Mouse (Mus musculus): ENCODE measurements around the gene Ceacam20. TPM values are rescaled to one million over a fixed set of nuclear protein-coding genes. Genes with fewer than 3 reads are reported as not detected.
"Not testable (repeated sequence)": the region's sequence is repeated elsewhere in the genome, so short reads cannot be mapped to it uniquely, and the experiment has no call there.

Ceacam20 gene
- polyA plus RNA-seq (2015; fragmentation: Nextera tagmentation; extraction: Ambion mirVana): not detected in 2 replicates

GRCm38 (mm10) chr7:19964985-19965579, at the start of gene Ceacam20:
Ceacam20 (plus strand) TSS chr7:19965412.
- no peaks in the 10 kb centered on the region for H3K36me3 ChIP-seq
- no peak within 1 kb of the TSS for H3K4me2 ChIP-seq
- H3K4me1 ChIP-seq: no peaks in the 10 kb centered on the region
- no peak within 1 kb of the TSS for H3K4me3 ChIP-seq
- 64% methylated on average over 7 of the region's 7 CpGs for WGBS
- H3K9ac ChIP-seq: no peak within 1 kb of the TSS
- ATAC-seq (ENCODE audit: extremely low read depth, insufficient number of reproducible peaks, low FRiP score, low TSS enrichment): no peak
- H3K27me3 ChIP-seq (replicated peaks): no peaks in the 10 kb centered on the region
- peaks cover 10% of the 10 kb centered on the region; the same call in 1 of the 2 replicates for H3K9me3 ChIP-seq
- no peak within 1 kb of the TSS for H3K27ac ChIP-seq (replicated peaks)

- peaks cover 36% of the 10 kb centered on the region for H3K36me3 ChIP-seq
- 26% methylated on average over 4 of the region's 4 CpGs for WGBS
- no peak for ATAC-seq (ENCODE audit: extremely low read depth, insufficient number of reproducible peaks, low FRiP score, low TSS enrichment)
- peaks cover 22% of the 10 kb centered on the region for H3K4me1 ChIP-seq
- H3K4me2 ChIP-seq: peak overlapping the region; percentile 74
- no peaks in the 10 kb centered on the region for H3K9me3 ChIP-seq
- H3K27me3 ChIP-seq (replicated peaks): peaks cover 3% of the 10 kb centered on the region; the same call in 1 of the 2 replicates
- peak overlapping the region; percentile 88 for H3K9ac ChIP-seq
- H3K27ac ChIP-seq (replicated peaks): peak overlapping the region; percentile 91
- H3K4me3 ChIP-seq: peak overlapping the region; percentile 70
Observed at GRCm38 (mm10) chr7:19920166-19920505, 45.1 kb upstream of the Ceacam20 start.

DNA sequence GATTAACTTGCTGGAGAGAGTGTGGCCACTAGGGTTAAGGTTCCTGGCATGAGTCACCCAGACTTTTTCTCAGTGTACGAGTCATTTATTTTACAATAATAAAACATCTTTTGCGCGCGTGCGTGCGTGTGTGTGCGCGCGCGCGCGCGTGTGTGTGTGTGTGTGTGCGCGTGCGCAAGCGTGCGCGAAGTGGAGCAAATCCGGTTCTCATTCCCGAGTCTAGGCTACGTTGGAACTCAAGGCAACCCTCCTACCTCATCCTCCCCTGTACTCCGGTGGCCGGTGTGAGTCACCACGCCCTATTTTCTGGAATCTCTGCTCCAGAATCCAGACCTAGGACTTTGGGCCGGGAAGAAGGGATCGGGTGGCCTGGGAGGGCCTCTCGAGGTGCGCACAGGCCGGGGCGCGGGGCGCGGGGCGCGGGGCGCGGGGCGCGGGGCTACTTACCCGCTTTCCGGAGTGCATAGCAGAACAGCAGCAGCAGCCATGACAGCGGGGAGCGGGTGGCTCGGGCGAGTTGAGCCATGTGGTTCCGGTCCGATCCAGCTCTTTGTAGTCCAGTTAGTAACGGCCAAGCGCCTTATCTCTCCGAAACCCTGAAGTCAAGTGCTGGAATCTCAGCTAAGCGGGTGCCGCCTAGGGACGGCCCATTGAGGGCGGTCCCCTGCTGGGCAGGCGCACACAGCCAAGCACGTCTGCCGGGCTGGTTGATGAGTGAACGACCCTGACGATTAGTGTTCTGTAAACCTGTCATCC, 44.5 kb upstream of the Ceacam20 start, which contains the start of gene Pvr:
Gene Pvr (minus strand): TSS at position 655 of the 756 bp plus-strand sequence.
- whole genome bisulfite sequencing: under 1% methylated on average over 60 of the region's 60 CpGs
- Histone ChIP-seq H3K9me3 (no peaks in the 10 kb centered on the region), H3K4me3 (peak within 1 kb of the TSS; percentile 70), H3K36me3 (peaks cover 31% of the 10 kb centered on the region), H3K27me3 (replicated peaks) (peaks cover 3% of the 10 kb centered on the region; the same call in 1 of the 2 replicates), H3K9ac (peak within 1 kb of the TSS; percentile 88), H3K4me1 (peaks cover 27% of the 10 kb centered on the region), H3K4me2 (peak within 1 kb of the TSS; percentile 74), H3K27ac (replicated peaks) (peak within 1 kb of the TSS; percentile 91)
- peak; percentile 75 for ATAC-seq (ENCODE audit: extremely low read depth, insufficient number of reproducible peaks, low FRiP score, low TSS enrichment)

GRCm38 (mm10) chr7:19923354-19923753, 41.9 kb upstream of the Ceacam20 start:
- Histone ChIP-seq H3K36me3 (peaks cover 4% of the 10 kb centered on the region), H3K27me3 (replicated peaks) (peaks cover 3% of the 10 kb centered on the region; the same call in 1 of the 2 replicates), H3K27ac (replicated peaks) (no peak overlapping the region), H3K4me3 (no peak overlapping the region), H3K9ac (no peak overlapping the region), H3K4me1 (peaks cover 27% of the 10 kb centered on the region), H3K9me3 (no peaks in the 10 kb centered on the region), H3K4me2 (no peak overlapping the region)
- ATAC-seq (ENCODE audit: extremely low read depth, insufficient number of reproducible peaks, low FRiP score, low TSS enrichment): no peak
- WGBS: 45% methylated on average over 2 of the region's 2 CpGs

GRCm38 (mm10) chr7:19923797-19924196, 41.4 kb upstream of the Ceacam20 start:
- Histone ChIP-seq H3K36me3 (no peaks in the 10 kb centered on the region), H3K4me1 (peaks cover 27% of the 10 kb centered on the region), H3K27me3 (replicated peaks) (peaks cover 3% of the 10 kb centered on the region; the same call in 1 of the 2 replicates), H3K27ac (replicated peaks) (no peak overlapping the region), H3K4me3 (no peak overlapping the region), H3K4me2 (peak overlapping the region; percentile 48), H3K9me3 (no peaks in the 10 kb centered on the region), H3K9ac (no peak overlapping the region; the same call in 1 of the 2 replicates)
- no peak for ATAC-seq (ENCODE audit: extremely low read depth, insufficient number of reproducible peaks, low FRiP score, low TSS enrichment)
- 8% methylated on average over 9 of the region's 15 CpGs for WGBS

- no peak overlapping the region for H3K9ac ChIP-seq
- H3K27ac ChIP-seq (replicated peaks): no peak overlapping the region
- no peak for ATAC-seq (ENCODE audit: extremely low read depth, insufficient number of reproducible peaks, low FRiP score, low TSS enrichment)
- H3K4me1 ChIP-seq: peaks cover 16% of the 10 kb centered on the region
- 77% methylated on average over 1 of the region's 1 CpGs for WGBS
- no peak overlapping the region for H3K4me3 ChIP-seq
- peaks cover 3% of the 10 kb centered on the region; the same call in 1 of the 2 replicates for H3K27me3 ChIP-seq (replicated peaks)
- no peaks in the 10 kb centered on the region for H3K9me3 ChIP-seq
- H3K4me2 ChIP-seq: no peak overlapping the region
- H3K36me3 ChIP-seq: no peaks in the 10 kb centered on the region
Observed at GRCm38 (mm10) chr7:19925376-19925775, 39.8 kb upstream of the Ceacam20 start.

- Histone ChIP-seq H3K4me2 (no peak overlapping the region), H3K36me3 (no peaks in the 10 kb centered on the region), H3K9ac (no peak overlapping the region), H3K27me3 (replicated peaks) (peaks cover 9% of the 10 kb centered on the region; the same call in 1 of the 2 replicates), H3K4me1 (peaks cover 15% of the 10 kb centered on the region), H3K27ac (replicated peaks) (no peak overlapping the region), H3K4me3 (no peak overlapping the region), H3K9me3 (no peaks in the 10 kb centered on the region)
- no peak for ATAC-seq (ENCODE audit: extremely low read depth, insufficient number of reproducible peaks, low FRiP score, low TSS enrichment)
- 27% methylated on average over 2 of the region's 2 CpGs for WGBS
Observed at GRCm38 (mm10) chr7:19926849-19927480, 38.2 kb upstream of the Ceacam20 start.

DNA sequence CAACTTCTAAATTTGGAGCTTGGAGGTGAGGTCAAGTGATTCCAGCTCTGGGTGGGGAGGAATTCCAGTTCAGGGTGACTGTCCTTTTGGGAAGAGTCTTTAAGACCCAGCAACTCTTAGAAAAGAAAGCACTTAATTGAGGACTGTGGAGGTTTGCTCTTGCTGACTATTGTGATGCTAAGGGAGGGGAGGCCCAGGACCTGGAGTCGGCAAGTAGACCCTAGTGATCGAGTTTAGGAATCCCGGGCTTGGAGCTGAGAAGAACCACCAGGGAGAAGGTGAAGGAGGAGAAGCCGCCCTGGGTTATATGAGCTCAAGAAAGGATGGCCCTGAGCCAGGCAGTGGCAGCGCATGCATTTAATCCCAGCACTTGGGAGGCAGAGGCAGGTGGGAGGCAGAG, 36.7 kb upstream of the Ceacam20 start:
- 0 out of 2 replicates have a peak, but pooled peaks cover 10% of the 10 kb centered on the region for H3K27me3 ChIP-seq (replicated peaks)
- H3K4me1 ChIP-seq: peaks cover 28% of the 10 kb centered on the region
- no peak overlapping the region for H3K4me3 ChIP-seq
- ATAC-seq (ENCODE audit: extremely low read depth, insufficient number of reproducible peaks, low FRiP score, low TSS enrichment): no peak
- no peak overlapping the region for H3K4me2 ChIP-seq
- no peak overlapping the region for H3K9ac ChIP-seq
- no peaks in the 10 kb centered on the region for H3K36me3 ChIP-seq
- H3K9me3 ChIP-seq: no peaks in the 10 kb centered on the region
- no peak overlapping the region for H3K27ac ChIP-seq (replicated peaks)
- 63% methylated on average over 5 of the region's 5 CpGs for WGBS

GRCm38 (mm10) chr7:19930481-19930880, 34.7 kb upstream of the Ceacam20 start:
- peaks cover 38% of the 10 kb centered on the region for H3K4me1 ChIP-seq
- not testable (repeated sequence) for H3K36me3 ChIP-seq; H3K4me3 ChIP-seq; H3K9me3 ChIP-seq; H3K27me3 ChIP-seq (replicated peaks); ATAC-seq (ENCODE audit: extremely low read depth, insufficient number of reproducible peaks, low FRiP score, low TSS enrichment); H3K4me2 ChIP-seq; H3K9ac ChIP-seq; H3K27ac ChIP-seq (replicated peaks)
- WGBS: 69% methylated on average over 6 of the region's 6 CpGs

DNA sequence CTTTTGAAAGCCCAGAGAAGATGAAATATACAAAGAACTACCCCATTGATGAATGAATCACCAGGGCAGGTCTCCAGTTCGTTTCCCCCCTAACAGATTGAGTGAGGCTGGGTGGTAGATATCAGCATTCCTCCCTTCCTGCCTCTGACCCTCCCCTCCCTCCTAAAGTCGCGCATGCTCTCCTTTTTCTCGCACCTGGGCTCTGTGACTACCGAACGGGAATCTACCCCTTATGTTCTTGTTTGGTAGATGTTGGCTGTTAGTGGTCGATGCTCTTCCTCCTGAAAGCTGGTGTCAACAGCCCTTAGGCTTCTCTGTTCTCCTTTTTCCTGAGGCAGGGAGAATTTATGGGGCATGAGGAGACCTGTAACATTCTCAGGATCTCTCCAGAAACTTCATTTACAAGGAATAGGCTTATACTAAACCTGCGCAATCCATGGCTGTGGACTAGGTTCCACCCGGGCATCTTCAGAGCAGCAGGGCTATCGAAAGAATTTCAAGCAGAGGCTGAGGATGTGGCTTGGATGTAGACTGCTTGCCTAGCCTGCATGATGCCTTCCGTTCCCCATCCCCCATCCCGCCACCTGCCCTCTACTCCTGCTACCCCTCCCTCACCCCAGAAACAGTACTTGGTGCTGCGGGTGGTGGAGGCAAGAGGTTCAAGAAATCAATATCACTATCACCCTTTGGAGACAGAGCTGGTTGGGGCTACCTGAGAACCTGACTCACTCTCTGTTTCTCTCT, 32.9 kb upstream of the Ceacam20 start:
- no peak for ATAC-seq (ENCODE audit: extremely low read depth, insufficient number of reproducible peaks, low FRiP score, low TSS enrichment)
- H3K36me3 ChIP-seq: no peaks in the 10 kb centered on the region
- H3K9me3 ChIP-seq: no peaks in the 10 kb centered on the region
- no peak overlapping the region for H3K27ac ChIP-seq (replicated peaks)
- H3K9ac ChIP-seq: no peak overlapping the region
- 16% methylated on average over 13 of the region's 13 CpGs for WGBS
- peaks cover 45% of the 10 kb centered on the region for H3K4me1 ChIP-seq
- peak overlapping the region; percentile 60 for H3K4me2 ChIP-seq
- H3K27me3 ChIP-seq (replicated peaks): 0 out of 2 replicates have a peak, but pooled peaks cover 10% of the 10 kb centered on the region
- no peak overlapping the region for H3K4me3 ChIP-seq
